Mouse (Mus musculus) lung, postnatal 10 days (tissue): Measurements from ENCODE around the gene Fn3k.
A peak's percentile ranks its signal among the peaks of the same experiment; 100 is the strongest.

Experiments
- DNase-seq: peaks from one replicate; pipeline ENCODE4 v3.0.0; 2021

Gene Fn3k

DNA sequence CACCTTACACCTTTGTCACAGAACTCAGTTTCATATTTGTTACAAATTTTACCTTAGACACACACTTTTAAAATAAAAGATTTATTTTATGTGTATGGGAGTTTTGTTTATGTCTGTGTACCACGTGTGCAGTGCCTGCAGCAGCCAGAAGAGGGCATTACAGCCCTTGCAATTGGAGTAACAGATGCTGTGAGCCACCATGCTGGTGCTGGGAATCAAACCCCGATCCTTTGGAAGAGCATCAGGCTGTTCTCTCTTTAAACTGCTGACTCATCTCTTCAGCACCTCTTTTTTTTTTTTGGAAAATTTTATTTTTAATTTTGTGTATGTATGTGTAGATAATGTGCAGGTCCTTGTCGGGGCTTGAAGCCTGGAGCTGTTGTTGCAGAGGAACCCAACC, 23.2 kb downstream of the Fn3k start:
- no peak for DNase-seq

DNA sequence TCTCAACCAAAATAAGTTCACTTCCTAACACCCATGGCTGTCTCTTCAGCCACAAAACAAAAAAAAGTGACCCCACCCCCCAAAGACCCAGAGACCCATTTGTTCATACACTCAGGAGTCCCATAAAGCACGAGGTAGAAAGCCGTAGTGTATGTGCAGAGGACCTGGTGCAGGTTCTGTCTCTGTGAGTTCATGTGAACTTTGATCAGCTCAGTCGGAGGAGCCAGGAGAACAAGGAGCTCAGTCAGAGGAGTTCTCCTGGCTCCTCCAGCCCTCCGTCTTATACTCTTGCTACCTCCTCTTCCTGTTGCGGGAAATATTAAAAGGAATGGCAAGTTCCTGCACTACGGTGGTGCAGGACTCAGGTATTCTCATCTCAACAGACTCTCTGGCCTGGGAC, 32.7 kb downstream of the Fn3k start:
- DNase-seq, result no peak

DNA sequence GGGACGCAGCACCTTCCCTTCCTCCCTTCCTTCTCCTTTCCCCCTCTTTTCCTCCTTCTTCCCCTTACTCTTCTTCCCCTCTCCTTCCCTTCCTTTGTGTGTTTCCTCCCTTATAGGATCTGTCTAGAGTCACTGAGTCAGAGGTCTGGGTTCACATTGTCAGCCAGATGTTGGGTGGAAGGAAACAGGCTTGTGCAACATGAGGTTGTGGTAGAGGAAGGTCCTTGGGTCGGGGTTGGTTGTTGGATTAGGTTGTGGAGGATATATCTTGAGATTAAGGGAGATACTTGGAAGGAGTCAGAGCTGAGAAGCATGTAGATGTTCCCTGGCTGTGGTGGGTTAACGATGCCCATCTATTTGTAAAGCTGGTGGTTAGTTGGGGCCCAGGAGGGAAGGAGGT, 40.1 kb downstream of the Fn3k start:
- DNase-seq, result no peak

DNA sequence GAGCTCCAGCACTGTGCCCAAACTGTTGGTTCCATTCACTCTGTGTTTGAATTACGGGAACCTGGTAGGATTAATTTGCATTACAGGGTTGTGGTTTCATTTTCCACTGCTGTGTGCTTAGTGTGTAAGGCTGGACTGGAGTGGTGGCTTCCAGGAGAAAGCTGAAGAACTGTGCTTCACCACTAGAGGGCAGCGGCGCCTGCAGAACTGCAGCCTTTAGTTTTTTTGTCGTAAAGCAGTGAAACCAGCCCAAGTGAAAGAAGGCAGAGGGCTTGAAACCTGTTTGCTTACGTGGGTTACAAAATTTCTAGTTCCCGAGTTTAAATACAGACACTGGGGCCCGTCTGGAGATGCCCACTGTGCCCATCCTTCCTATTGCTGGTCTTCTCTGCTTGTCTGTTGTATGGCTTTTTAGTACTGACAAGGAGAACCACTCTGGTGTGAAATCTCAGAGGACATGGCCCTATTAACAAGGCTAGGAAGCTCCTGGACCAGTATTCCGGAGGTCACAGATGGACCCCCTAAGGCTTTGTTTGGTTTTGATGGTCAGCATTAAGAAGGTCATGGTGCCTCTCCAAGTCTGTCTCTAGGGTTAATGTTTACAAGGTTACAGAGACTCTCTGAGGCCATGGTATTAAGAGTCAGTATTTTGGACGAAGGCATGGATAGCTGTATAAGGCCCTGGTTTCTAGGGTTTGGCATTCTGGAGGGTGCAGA, 41.1 kb downstream of the Fn3k start:
- DNase-seq, result peak; percentile 86

DNA sequence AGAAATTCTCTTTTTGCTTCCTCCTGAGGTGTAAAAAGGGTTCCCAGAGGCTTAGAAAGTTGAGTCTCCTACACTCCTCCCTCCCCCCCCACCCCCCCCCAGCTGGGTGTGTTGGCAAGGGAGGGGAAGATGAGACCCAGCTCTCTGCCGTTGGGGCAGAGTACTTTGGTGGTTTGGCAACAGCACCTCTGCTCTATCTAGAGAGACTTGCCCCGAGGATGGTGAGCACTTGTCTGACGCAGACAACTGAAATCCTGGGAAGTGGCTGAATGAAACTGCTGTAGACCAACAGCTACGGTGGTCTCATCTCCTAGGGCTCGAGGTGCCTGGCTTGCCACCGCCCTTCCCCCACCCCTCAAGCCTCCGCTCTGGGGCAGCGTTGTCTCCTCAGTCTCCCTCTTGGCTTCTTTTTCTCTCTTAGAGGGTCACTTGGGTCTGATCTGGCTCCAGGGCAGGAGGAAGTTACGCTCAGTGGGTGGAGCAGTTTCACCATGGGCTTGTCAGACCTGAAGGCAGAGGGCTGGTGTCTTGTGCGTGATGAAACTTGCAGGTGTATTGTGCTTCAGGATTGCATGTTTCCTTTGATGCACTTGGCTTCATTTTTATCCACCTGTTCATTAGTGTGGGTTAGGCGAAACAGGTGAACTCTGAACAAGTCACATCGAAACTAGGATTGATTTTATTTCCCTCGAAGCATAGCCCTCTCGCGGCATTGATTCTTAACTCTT, 44.9 kb downstream of the Fn3k start:
- no peak for DNase-seq

DNA sequence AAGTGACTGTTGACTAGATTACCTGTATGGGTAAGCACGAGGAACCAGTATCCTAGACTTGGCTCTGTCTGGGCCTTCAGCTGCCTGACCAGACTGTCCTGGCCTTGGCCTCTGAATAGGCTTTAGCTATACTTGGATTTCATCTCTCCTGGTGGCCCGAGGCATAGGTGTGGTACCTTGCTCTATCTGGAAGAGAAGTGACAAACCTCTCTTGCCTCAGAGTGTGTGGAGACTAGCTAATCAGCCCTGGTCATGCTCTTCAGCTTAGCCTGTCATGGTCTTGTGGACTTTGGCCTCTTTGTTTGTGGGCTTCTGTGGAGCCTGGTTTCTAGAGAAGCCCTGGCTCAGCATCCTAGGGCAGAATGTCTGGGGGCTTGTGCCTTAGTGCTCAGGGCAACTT, 46.4 kb downstream of the Fn3k start:
- no peak for DNase-seq

DNA sequence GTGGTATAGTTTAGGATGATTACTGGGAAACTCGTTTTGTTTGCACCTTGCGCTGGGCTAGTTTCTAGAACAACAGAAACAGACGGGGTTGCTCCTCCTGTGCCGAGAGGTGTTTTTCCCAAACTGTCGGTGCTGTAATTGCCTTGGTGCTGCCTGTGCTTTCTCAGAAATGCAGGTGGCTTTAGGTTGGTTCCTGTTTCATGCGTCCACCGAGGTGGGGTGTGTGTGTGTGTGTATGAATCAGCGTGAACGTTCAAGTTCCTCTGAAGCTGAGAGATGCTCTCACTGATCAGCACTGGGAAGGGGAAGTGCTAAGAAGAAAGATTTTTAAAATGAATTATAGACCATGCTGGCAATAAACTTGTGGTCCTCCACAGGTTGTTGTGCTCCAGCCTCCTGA, 51.2 kb downstream of the Fn3k start:
- no peak for DNase-seq

DNA sequence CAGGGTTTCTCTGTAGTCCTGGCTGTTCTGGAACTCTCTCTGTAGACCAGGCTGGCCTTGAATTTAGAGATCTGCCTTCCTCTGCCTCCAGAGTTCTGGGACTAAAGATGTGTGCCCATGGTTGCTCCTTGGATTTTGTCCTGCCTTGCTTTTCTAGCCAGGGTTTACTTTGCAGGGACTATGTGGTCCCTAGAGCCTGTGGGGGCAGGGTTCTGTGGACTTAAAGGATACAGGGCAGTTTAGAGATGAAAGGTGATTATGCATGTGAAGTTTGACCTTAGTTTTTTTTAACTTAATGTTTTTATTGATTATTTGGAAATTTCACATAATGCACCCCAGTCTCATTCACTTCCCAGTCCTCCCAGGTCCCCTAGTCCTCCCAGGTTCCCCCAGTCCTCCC, 55.9 kb downstream of the Fn3k start:
- no peak for DNase-seq
